Mouse (Mus musculus) spleen, postnatal 14 days (tissue): ENCODE results near the gene Ick.

Source experiments
- DNase-seq, 2 experiments: peaks; one replicate each; pipeline ENCODE4 v3.0.0; 2021 to 2022; ENCODE audit warnings: low spot score in 2 of 2

Ick gene

GRCm38 (mm10) chr9:78190651-78191634, 82.0 kb downstream of the Ick start:
- DNase-seq: no peak

- peak; percentile 33 to 55 for DNase-seq
Measured at GRCm38 (mm10) chr9:78191736-78192135, 82.7 kb downstream of the Ick start.

- peak in 1 of 2 experiments; percentile 37 for DNase-seq
Measured at GRCm38 (mm10) chr9:78193902-78194597, 85.1 kb downstream of the Ick start.

GRCm38 (mm10) chr9:78195034-78195433, 86.0 kb downstream of the Ick start:
- no peak for DNase-seq

- no peak for DNase-seq
Measured at GRCm38 (mm10) chr9:78197801-78198200, 88.8 kb downstream of the Ick start.

- DNase-seq: no peak
Measured at GRCm38 (mm10) chr9:78204194-78204593, 95.2 kb downstream of the Ick start.

GRCm38 (mm10) chr9:78208956-78209355, 100.0 kb downstream of the Ick start:
- no peak for DNase-seq

- DNase-seq: no peak
Measured at GRCm38 (mm10) chr9:78210079-78210478, 101.1 kb downstream of the Ick start.

GRCm38 (mm10) chr9:78210821-78211220, 101.8 kb downstream of the Ick start:
- DNase-seq: no peak

GRCm38 (mm10) chr9:78211521-78211920, 102.5 kb downstream of the Ick start:
- DNase-seq: no peak

- no peak for DNase-seq
Measured at GRCm38 (mm10) chr9:78212341-78213049, 103.5 kb downstream of the Ick start.

GRCm38 (mm10) chr9:78217074-78217473, 108.1 kb downstream of the Ick start:
- DNase-seq: no peak
